Mouse (Mus musculus): ENCODE results near the gene Hist1h3d. TPM values are rescaled to one million over a fixed set of nuclear protein-coding genes. Genes with fewer than 3 reads are reported as not detected.
"Not testable (repeated sequence)": the region's sequence is repeated elsewhere in the genome, so short reads cannot be mapped to it uniquely, and the experiment has no call there.

The Hist1h3d gene
- polyA plus RNA-seq, 1 experiment from 2014 or later: 7.2 TPM

- peak within 1 kb of the TSS; percentile 92 for H3K27ac ChIP-seq
- H3K36me3 ChIP-seq (replicated peaks); H3K27me3 ChIP-seq (ENCODE audit: poor library complexity, severe bottlenecking); H3K9me3 ChIP-seq: not testable (repeated sequence)
- under 1% methylated on average over 46 of the region's 62 CpGs for WGBS
- DNase-seq (ENCODE audit: extremely low spot score, low spot score): peak; percentile 90
- peaks cover 43% of the 10 kb centered on the region for H3K4me1 ChIP-seq
- peak within 1 kb of the TSS; percentile 54 for H3K4me3 ChIP-seq
Measured at GRCm38 (mm10) chr13:23535137-23536075, 40.2 kb upstream of the Hist1h3d start, which contains the start of gene Hist1h3g. Gene Hist1h3g, plus strand, starts transcription at chr13:23535422.

- no peak for DNase-seq (ENCODE audit: extremely low spot score, low spot score)
Measured at GRCm38 (mm10) chr13:23536076-23536822, 39.3 kb upstream of the Hist1h3d start.

GRCm38 (mm10) chr13:23537006-23537710, 38.4 kb upstream of the Hist1h3d start:
- 83% methylated on average over 3 of the region's 3 CpGs for WGBS
- H3K4me3 ChIP-seq: peak overlapping the region; percentile 54
- peaks cover 43% of the 10 kb centered on the region for H3K4me1 ChIP-seq
- DNase-seq (ENCODE audit: extremely low spot score, low spot score): no peak
- H3K36me3 ChIP-seq (replicated peaks): no peaks in the 10 kb centered on the region
- H3K27me3 ChIP-seq (ENCODE audit: poor library complexity, severe bottlenecking): no peaks in the 10 kb centered on the region
- peak overlapping the region; percentile 92 for H3K27ac ChIP-seq
- no peaks in the 10 kb centered on the region for H3K9me3 ChIP-seq

More at GRCm38 (mm10) chr13:23536076-23536822, 39.3 kb upstream of the Hist1h3d start:
- WGBS: 27% methylated on average over 7 of the region's 7 CpGs
- Histone ChIP-seq H3K36me3 (replicated peaks) (no peaks in the 10 kb centered on the region), H3K9me3 (no peaks in the 10 kb centered on the region), H3K4me1 (peaks cover 43% of the 10 kb centered on the region), H3K27me3 (ENCODE audit: poor library complexity, severe bottlenecking) (no peaks in the 10 kb centered on the region), H3K4me3 (peak overlapping the region; percentile 54), H3K27ac (peak overlapping the region; percentile 92)

GRCm38 (mm10) chr13:23538249-23538648, 37.3 kb upstream of the Hist1h3d start:
- 85% methylated on average over 5 of the region's 5 CpGs for WGBS
- Histone ChIP-seq H3K4me3 (peak overlapping the region; percentile 54; the same call in 1 of the 2 replicates), H3K27me3 (ENCODE audit: poor library complexity, severe bottlenecking) (no peaks in the 10 kb centered on the region), H3K4me1 (peaks cover 38% of the 10 kb centered on the region), H3K36me3 (replicated peaks) (no peaks in the 10 kb centered on the region), H3K9me3 (no peaks in the 10 kb centered on the region), H3K27ac (peak overlapping the region; percentile 92)
- no peak for DNase-seq (ENCODE audit: extremely low spot score, low spot score)

- H3K36me3 ChIP-seq (replicated peaks); H3K9me3 ChIP-seq; H3K4me3 ChIP-seq; H3K27me3 ChIP-seq (ENCODE audit: poor library complexity, severe bottlenecking); DNase-seq (ENCODE audit: extremely low spot score, low spot score); H3K27ac ChIP-seq: not testable (repeated sequence)
- peaks cover 36% of the 10 kb centered on the region for H3K4me1 ChIP-seq
- WGBS: 64% methylated on average over 1 of the region's 1 CpGs
Measured at GRCm38 (mm10) chr13:23539821-23540220, 35.7 kb upstream of the Hist1h3d start.

GRCm38 (mm10) chr13:23541497-23541896, 34.1 kb upstream of the Hist1h3d start:
- WGBS: 91% methylated on average over 3 of the region's 3 CpGs
- Histone ChIP-seq H3K36me3 (replicated peaks) (no peaks in the 10 kb centered on the region), H3K4me1 (peaks cover 38% of the 10 kb centered on the region), H3K27me3 (ENCODE audit: poor library complexity, severe bottlenecking) (no peaks in the 10 kb centered on the region), H3K4me3 (peak overlapping the region; percentile 57; the same call in 1 of the 2 replicates), H3K9me3 (no peaks in the 10 kb centered on the region), H3K27ac (0 out of 2 replicates have a peak overlapping the region, but pooled peaks have one; percentile 95)
- no peak for DNase-seq (ENCODE audit: extremely low spot score, low spot score)

- H3K4me1 ChIP-seq: peaks cover 32% of the 10 kb centered on the region
- H3K36me3 ChIP-seq (replicated peaks): not testable (repeated sequence)
Measured at GRCm38 (mm10) chr13:23542225-23542980, 33.2 kb upstream of the Hist1h3d start.

GRCm38 (mm10) chr13:23542999-23543607, 32.5 kb upstream of the Hist1h3d start, which contains the start of gene Hist1h2bh:
Gene Hist1h2bh, minus strand, starts transcription at chr13:23543392.
- not testable (repeated sequence) for H3K9me3 ChIP-seq; H3K27me3 ChIP-seq (ENCODE audit: poor library complexity, severe bottlenecking); H3K36me3 ChIP-seq (replicated peaks)
- WGBS: under 1% methylated on average over 32 of the region's 42 CpGs
- peaks cover 25% of the 10 kb centered on the region for H3K4me1 ChIP-seq
- peak within 1 kb of the TSS; percentile 95 for H3K27ac ChIP-seq
- DNase-seq (ENCODE audit: extremely low spot score, low spot score): peak; percentile 77
- H3K4me3 ChIP-seq: peak within 1 kb of the TSS; percentile 57

More at GRCm38 (mm10) chr13:23542225-23542980, 33.2 kb upstream of the Hist1h3d start:
- Histone ChIP-seq H3K27ac (peak overlapping the region; percentile 95), H3K4me3 (peak overlapping the region; percentile 57)
- DNase-seq (ENCODE audit: extremely low spot score, low spot score); H3K27me3 ChIP-seq (ENCODE audit: poor library complexity, severe bottlenecking); H3K9me3 ChIP-seq: not testable (repeated sequence)
- 6% methylated on average over 3 of the region's 3 CpGs for WGBS

- Histone ChIP-seq H3K27ac (peak within 1 kb of the TSS; percentile 95), H3K27me3 (ENCODE audit: poor library complexity, severe bottlenecking) (no peaks in the 10 kb centered on the region), H3K36me3 (replicated peaks) (no peaks in the 10 kb centered on the region), H3K4me3 (peak within 1 kb of the TSS; percentile 57), H3K9me3 (no peaks in the 10 kb centered on the region), H3K4me1 (peaks cover 26% of the 10 kb centered on the region)
- 1% methylated on average over 28 of the region's 45 CpGs for WGBS
- DNase-seq (ENCODE audit: extremely low spot score, low spot score): peak; percentile 58
Measured at GRCm38 (mm10) chr13:23543965-23544786, 31.4 kb upstream of the Hist1h3d start, which contains the start of gene Hist1h3f. Gene Hist1h3f, plus strand, starts transcription at chr13:23544052.

GRCm38 (mm10) chr13:23544787-23545120, 30.8 kb upstream of the Hist1h3d start:
- not testable (repeated sequence) for H3K9me3 ChIP-seq; H3K27me3 ChIP-seq (ENCODE audit: poor library complexity, severe bottlenecking); H3K36me3 ChIP-seq (replicated peaks)
- Histone ChIP-seq H3K27ac (peak overlapping the region; percentile 95), H3K4me3 (peak overlapping the region; percentile 57), H3K4me1 (peaks cover 26% of the 10 kb centered on the region)
- WGBS: 0% methylated on average over 14 of the region's 14 CpGs
- DNase-seq (ENCODE audit: extremely low spot score, low spot score): peak; percentile 14

GRCm38 (mm10) chr13:23546694-23547093, 28.9 kb upstream of the Hist1h3d start:
- peaks cover 36% of the 10 kb centered on the region for H3K4me1 ChIP-seq
- H3K27ac ChIP-seq: peak overlapping the region; percentile 76
- H3K27me3 ChIP-seq (ENCODE audit: poor library complexity, severe bottlenecking): no peaks in the 10 kb centered on the region
- peak overlapping the region; percentile 31; the same call in 1 of the 2 replicates for H3K4me3 ChIP-seq
- no peaks in the 10 kb centered on the region for H3K36me3 ChIP-seq (replicated peaks)
- no peaks in the 10 kb centered on the region for H3K9me3 ChIP-seq
- no peak for DNase-seq (ENCODE audit: extremely low spot score, low spot score)
- 78% methylated on average over 5 of the region's 5 CpGs for WGBS

All from forebrain, embryonic 10.5 days (tissue).